Mouse (Mus musculus): ENCODE results near the gene Dguok. TPM values are rescaled to one million over a fixed set of nuclear protein-coding genes. Genes with fewer than 3 reads are reported as not detected.

Dguok gene
- polyA plus RNA-seq, 1 experiment, result 50.0 TPM

- Histone ChIP-seq H3K27me3 (replicated peaks; ENCODE audit: control insufficient read depth, insufficient read depth, low read length) (no peaks in the 10 kb centered on the region), H3K36me3 (ENCODE audit: control insufficient read depth, insufficient read depth, low read length) (no peaks in the 10 kb centered on the region), H3K27ac (ENCODE audit: insufficient read depth, low read depth, low read length) (no peak within 1 kb of the TSS), H3K4me1 (ENCODE audit: control insufficient read depth, insufficient read depth, low read length) (no peaks in the 10 kb centered on the region), H3K4me3 (ENCODE audit: insufficient read depth, low read depth, low read length) (no peak within 1 kb of the TSS)
- 79% methylated on average over 12 of the region's 12 CpGs for WGBS
- DNase-seq, result no peak
- no peak for TF ChIP-seq CTCF (conservative IDR thresholded peaks at IDR 0.05; ENCODE audit: insufficient read depth, insufficient read length, low read depth, low read length)
- TF ChIP-seq POLR2A (IDR thresholded peaks at IDR 0.05; ENCODE audit: low read depth, low read length), result no peak
Measured at GRCm38 (mm10) chr6:83536028-83536794, 29.4 kb upstream of the Dguok start, which contains the start of gene Actg2. Actg2 (minus strand) TSS chr6:83536265.

- no peaks in the 10 kb centered on the region for H3K36me3 ChIP-seq (ENCODE audit: control insufficient read depth, insufficient read depth, low read length)
- no peak overlapping the region for H3K27ac ChIP-seq (ENCODE audit: insufficient read depth, low read depth, low read length)
- no peaks in the 10 kb centered on the region for H3K27me3 ChIP-seq (replicated peaks; ENCODE audit: control insufficient read depth, insufficient read depth, low read length)
- 83% methylated on average over 2 of the region's 2 CpGs for WGBS
- TF ChIP-seq CTCF (conservative IDR thresholded peaks at IDR 0.05; ENCODE audit: insufficient read depth, insufficient read length, low read depth, low read length), result no peak
- no peak for DNase-seq
- H3K4me1 ChIP-seq (ENCODE audit: control insufficient read depth, insufficient read depth, low read length), result no peaks in the 10 kb centered on the region
- no peak overlapping the region for H3K4me3 ChIP-seq (ENCODE audit: insufficient read depth, low read depth, low read length)
Measured at GRCm38 (mm10) chr6:83532608-83533007, 25.8 kb upstream of the Dguok start.

GRCm38 (mm10) chr6:83523194-83523593 lies 16.4 kb upstream of the Dguok start:
- H3K27ac ChIP-seq (ENCODE audit: insufficient read depth, low read depth, low read length), result no peak overlapping the region
- 56% methylated on average over 6 of the region's 6 CpGs for WGBS
- no peaks in the 10 kb centered on the region for H3K27me3 ChIP-seq (replicated peaks; ENCODE audit: control insufficient read depth, insufficient read depth, low read length)
- no peak for DNase-seq
- no peaks in the 10 kb centered on the region for H3K36me3 ChIP-seq (ENCODE audit: control insufficient read depth, insufficient read depth, low read length)
- TF ChIP-seq POLR2A (IDR thresholded peaks at IDR 0.05; ENCODE audit: low read depth, low read length) (no peak), CTCF (conservative IDR thresholded peaks at IDR 0.05; ENCODE audit: insufficient read depth, insufficient read length, low read depth, low read length) (no peak)
- no peak overlapping the region for H3K4me3 ChIP-seq (ENCODE audit: insufficient read depth, low read depth, low read length)
- no peaks in the 10 kb centered on the region for H3K4me1 ChIP-seq (ENCODE audit: control insufficient read depth, insufficient read depth, low read length)

DNA sequence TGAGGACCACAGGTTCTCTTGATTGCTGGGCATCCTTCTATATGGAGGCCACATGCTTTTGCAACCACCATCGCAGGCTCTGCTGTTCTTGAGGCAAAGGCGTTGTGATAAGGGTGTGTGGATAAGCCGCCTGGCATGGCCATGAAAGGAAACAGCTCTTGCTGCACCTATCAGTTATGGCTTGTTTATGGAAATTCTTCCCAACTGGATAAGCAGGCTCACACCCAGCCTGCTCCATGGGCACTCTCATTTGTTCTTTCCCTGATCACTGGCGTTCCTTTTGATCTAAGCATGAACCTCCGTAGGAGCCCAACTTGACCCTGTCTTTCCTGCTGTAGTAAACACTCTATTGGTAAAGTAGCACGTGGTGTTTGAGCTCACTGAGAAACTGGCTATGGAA lies 15.0 kb upstream of the Dguok start:
- Histone ChIP-seq H3K4me3 (ENCODE audit: insufficient read depth, low read depth, low read length) (no peak overlapping the region), H3K27ac (ENCODE audit: insufficient read depth, low read depth, low read length) (no peak overlapping the region), H3K36me3 (ENCODE audit: control insufficient read depth, insufficient read depth, low read length) (no peaks in the 10 kb centered on the region), H3K4me1 (ENCODE audit: control insufficient read depth, insufficient read depth, low read length) (no peaks in the 10 kb centered on the region), H3K27me3 (replicated peaks; ENCODE audit: control insufficient read depth, insufficient read depth, low read length) (no peaks in the 10 kb centered on the region)
- 68% methylated on average over 6 of the region's 6 CpGs for WGBS
- no peak for DNase-seq
- TF ChIP-seq CTCF (conservative IDR thresholded peaks at IDR 0.05; ENCODE audit: insufficient read depth, insufficient read length, low read depth, low read length) (no peak), POLR2A (IDR thresholded peaks at IDR 0.05; ENCODE audit: low read depth, low read length) (no peak)

- Histone ChIP-seq H3K27me3 (replicated peaks; ENCODE audit: control insufficient read depth, insufficient read depth, low read length) (no peaks in the 10 kb centered on the region), H3K27ac (ENCODE audit: insufficient read depth, low read depth, low read length) (no peak overlapping the region), H3K4me3 (ENCODE audit: insufficient read depth, low read depth, low read length) (no peak overlapping the region), H3K36me3 (ENCODE audit: control insufficient read depth, insufficient read depth, low read length) (no peaks in the 10 kb centered on the region), H3K4me1 (ENCODE audit: control insufficient read depth, insufficient read depth, low read length) (no peaks in the 10 kb centered on the region)
- DNase-seq, result no peak
- 79% methylated on average over 3 of the region's 3 CpGs for WGBS
- TF ChIP-seq POLR2A (IDR thresholded peaks at IDR 0.05; ENCODE audit: low read depth, low read length), result no peak
- TF ChIP-seq CTCF (conservative IDR thresholded peaks at IDR 0.05; ENCODE audit: insufficient read depth, insufficient read length, low read depth, low read length), result no peak
Measured at GRCm38 (mm10) chr6:83518637-83519036, 11.9 kb upstream of the Dguok start.

DNA sequence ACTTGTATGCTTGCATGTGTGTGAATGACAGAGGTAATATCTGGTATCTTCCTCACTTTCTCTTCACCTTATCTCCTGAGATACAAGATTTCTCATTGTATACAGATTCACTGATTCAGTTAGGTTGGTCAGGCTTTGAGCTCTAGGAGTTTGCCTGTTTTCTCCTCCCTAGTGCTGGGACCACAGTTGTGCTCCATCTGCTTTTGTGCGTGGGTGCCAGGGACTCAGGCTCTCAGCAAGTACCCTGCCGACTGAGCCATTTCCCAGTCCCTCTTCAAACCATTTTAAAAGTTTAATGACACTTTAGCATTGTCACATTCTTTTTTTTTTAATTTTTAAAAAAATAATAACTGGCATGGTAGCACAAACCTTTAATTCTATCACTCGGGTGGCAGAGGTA lies 8.4 kb upstream of the Dguok start:
- Histone ChIP-seq H3K27me3 (replicated peaks; ENCODE audit: control insufficient read depth, insufficient read depth, low read length) (no peaks in the 10 kb centered on the region), H3K36me3 (ENCODE audit: control insufficient read depth, insufficient read depth, low read length) (no peaks in the 10 kb centered on the region), H3K27ac (ENCODE audit: insufficient read depth, low read depth, low read length) (no peak overlapping the region), H3K4me3 (ENCODE audit: insufficient read depth, low read depth, low read length) (no peak overlapping the region), H3K4me1 (ENCODE audit: control insufficient read depth, insufficient read depth, low read length) (no peaks in the 10 kb centered on the region)
- TF ChIP-seq CTCF (conservative IDR thresholded peaks at IDR 0.05; ENCODE audit: insufficient read depth, insufficient read length, low read depth, low read length), result no peak
- TF ChIP-seq POLR2A (IDR thresholded peaks at IDR 0.05; ENCODE audit: low read depth, low read length), result no peak
- no peak for DNase-seq
- WGBS, result 80% methylated on average over 3 of the region's 3 CpGs

GRCm38 (mm10) chr6:83512495-83512894 lies 5.7 kb upstream of the Dguok start:
- Histone ChIP-seq H3K27ac (ENCODE audit: insufficient read depth, low read depth, low read length) (no peak overlapping the region), H3K36me3 (ENCODE audit: control insufficient read depth, insufficient read depth, low read length) (no peaks in the 10 kb centered on the region), H3K4me1 (ENCODE audit: control insufficient read depth, insufficient read depth, low read length) (no peaks in the 10 kb centered on the region), H3K4me3 (ENCODE audit: insufficient read depth, low read depth, low read length) (no peak overlapping the region), H3K27me3 (replicated peaks; ENCODE audit: control insufficient read depth, insufficient read depth, low read length) (no peaks in the 10 kb centered on the region)
- DNase-seq, result peak; percentile 78
- TF ChIP-seq CTCF (conservative IDR thresholded peaks at IDR 0.05; ENCODE audit: insufficient read depth, insufficient read length, low read depth, low read length) (peak; percentile 82), POLR2A (IDR thresholded peaks at IDR 0.05; ENCODE audit: low read depth, low read length) (no peak)
- WGBS, result 4% methylated on average over 1 of the region's 1 CpGs

All from kidney, adult 2 months (tissue).